Mouse (Mus musculus): ENCODE measurements around the gene Actn2.
A peak's percentile ranks its signal among the peaks of the same experiment; 100 is the strongest.

Gene Actn2

DNA sequence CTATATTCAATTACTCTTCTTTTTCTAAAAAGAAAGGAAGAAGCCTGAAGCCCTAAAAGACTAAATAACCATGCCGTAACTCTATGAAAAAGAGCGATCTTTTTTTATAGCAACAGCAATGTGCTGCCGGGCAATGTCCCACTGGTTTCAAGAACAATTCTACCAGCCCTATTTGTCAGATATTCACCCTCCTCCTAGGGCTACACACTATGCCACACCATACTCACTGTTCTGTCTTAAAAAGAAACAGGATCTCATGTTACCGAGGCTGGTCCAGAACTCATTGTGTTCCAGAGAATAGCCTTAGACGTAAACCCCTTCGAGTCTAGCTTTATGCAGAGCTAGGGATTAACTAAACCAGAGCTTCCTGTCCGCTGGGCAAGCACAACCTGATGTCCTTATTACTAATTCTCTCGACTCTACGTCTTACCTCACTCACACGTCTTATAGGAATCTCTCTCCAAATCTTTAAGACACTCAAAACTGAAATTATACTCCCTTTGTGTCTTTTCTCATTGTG is 83.6 kb downstream of the Actn2 start:
- peak; percentile 58 for DNase-seq (ENCODE audit: low read depth)

DNA sequence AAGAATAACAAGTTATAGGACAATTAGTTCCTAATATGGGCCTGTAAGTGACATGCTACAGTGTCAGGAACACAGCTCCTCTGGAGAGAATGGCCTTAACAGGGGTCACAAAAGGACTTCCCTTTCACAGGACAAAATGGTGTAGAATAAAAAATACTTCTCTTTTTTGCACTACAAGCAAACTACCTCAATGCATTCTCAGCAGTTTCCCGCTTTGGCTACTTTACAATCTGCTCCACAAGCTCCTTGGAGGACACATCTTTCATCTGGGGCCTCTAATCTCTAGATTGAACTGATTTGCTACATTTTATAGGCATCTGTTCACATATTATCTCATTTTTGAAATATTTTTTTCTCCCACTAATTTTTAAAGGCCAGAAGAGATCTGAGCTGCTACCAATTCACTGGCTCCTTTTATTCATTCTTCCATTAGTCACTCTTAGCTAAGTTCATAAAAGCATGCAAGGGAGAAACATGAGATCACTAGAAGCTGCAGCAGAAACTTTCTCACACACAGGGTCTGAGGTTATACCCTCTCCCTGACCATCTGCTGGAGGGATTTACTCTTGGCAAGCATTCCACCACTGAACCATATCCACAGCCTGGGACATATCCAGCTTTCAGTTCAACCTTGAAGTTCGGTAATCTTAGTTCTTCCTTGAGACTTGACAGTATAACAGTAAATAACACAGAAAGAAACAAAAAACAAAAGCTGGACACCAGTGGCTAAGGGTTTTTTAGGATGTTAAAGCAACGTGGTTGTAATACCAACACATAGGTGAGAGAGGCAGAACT is 84.5 kb downstream of the Actn2 start:
- peak; percentile 30 for DNase-seq (ENCODE audit: low read depth)

DNA sequence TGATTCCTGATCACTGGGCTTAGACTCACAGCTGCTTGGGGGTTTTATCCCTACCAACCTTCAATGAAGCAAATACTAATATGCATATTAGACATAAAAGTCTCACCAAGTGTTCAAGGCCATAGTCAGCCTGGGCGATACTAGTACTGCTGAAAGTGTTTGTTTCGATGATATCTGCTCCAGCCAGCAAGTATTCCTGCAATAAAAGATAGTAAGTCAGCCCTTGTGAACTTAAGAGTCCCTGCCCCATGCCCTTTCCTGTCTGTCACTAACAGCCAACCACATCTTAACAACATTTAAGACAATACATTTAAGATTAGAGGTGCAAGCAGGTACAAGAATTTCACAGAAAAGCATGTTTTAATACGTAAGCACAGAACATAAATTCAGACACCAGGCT is 90.1 kb downstream of the Actn2 start:
- DNase-seq (ENCODE audit: low read depth): no peak

DNA sequence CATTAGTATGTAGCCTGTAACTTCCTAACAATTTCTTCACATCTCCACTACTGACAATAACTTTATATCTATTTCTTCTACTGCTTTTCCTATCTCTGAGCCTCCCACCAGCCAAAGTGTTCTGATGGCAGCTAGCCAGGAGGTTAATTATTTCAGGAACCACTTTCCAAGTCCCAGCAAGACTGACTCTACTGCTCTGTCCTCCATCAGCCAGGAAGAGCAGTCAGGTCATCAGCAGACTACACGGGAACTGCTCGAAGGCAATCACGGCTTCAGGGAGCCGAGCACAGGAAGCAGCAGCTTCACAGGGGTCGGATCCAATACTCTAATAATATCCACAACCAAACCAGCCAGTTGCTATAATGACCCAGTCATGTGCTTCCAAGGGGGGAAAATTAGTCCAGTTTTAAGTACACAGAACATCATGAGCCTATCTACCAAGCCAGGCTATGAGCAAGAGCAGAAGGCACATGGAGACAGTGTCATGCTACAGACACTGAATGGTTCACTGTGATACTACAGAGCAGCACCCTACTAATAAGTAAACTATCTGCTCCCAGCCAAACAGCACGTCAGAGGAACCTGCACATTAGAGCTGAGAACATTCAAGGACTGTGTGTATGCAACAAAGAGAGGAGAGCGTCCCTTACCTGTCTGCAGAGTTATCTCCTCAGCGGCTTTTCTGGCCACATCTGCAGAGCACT is 91.2 kb downstream of the Actn2 start:
- no peak for DNase-seq (ENCODE audit: low read depth)

- no peak for DNase-seq (ENCODE audit: low read depth)
These were observed 94.6 kb downstream of the Actn2 start for GRCm38 (mm10) chr13:12245938-12246337.

GRCm38 (mm10) chr13:12243991-12244390 is 96.6 kb downstream of the Actn2 start:
- DNase-seq (ENCODE audit: low read depth): no peak

DNA sequence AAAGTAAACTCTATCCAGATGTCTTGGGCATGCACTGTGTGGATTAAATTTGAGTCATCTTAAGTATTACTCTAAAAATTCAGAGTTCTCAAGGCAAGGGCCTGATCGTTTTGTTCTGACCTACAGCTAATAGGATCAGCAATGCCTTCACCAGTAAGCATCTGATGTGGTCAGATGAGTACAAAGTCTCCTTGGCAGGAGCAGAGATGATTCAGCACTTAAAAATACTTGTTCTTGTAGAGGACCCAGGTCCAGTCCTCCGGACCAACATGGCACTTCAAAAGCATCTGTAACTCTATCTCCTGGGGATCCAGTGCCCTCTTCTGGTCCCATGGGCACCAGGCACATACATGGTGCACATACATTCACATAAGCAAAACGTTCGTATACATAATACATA is 108.4 kb downstream of the Actn2 start:
- no peak for DNase-seq (ENCODE audit: low read depth)

- no peak for DNase-seq (ENCODE audit: low read depth)
These were observed 112.3 kb downstream of the Actn2 start for GRCm38 (mm10) chr13:12228248-12228647.

DNA sequence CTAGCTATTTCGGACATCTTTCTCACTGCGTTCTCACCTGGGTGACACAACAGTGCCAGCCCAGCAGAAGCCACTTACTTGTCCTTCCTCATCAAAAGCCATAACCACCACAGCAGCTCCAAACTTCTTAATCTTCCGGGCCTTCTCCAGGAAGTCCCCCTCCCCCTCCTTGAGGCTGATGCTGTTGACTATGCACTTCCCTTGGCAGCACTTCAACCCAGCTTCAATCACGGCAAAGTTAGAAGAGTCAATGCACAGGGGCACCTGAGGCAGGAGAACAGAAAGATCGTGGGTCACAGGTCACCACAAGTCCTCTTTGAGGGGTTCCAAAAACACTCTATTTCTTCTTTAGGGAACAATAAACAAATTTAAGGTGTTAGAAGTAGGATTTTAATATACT is 113.0 kb downstream of the Actn2 start:
- no peak for DNase-seq (ENCODE audit: low read depth)
